Mouse (Mus musculus): ENCODE data around the gene Hsp90ab1. TPM values are rescaled to one million over a fixed set of nuclear protein-coding genes. Genes with fewer than 3 reads are reported as not detected.

The Hsp90ab1 gene
- polyA plus RNA-seq, 1 experiment from 2014 or later: 1,903 TPM

DNA sequence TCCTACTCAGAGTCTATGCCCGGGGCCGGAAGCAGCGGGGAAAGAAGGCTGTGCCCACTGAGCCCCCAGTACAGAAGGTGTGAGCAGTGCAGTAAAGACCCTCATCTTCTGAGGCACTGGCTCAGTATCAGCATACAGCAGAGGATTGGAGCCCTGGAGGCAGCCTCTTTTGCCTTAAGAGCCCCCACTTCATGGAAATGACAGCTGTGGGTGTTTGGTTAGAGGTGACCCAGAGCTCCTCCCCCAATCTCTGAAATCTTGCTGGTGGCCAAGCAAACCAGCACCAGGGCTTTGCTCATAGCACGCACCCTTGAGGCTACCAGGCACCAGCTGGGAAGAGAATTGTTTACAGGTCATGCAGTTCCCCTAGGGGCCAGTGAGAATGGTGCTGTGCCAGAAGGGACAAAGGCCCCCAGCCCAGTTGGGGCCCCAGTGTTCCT, 5.9 kb downstream of the Hsp90ab1 start:
- Histone ChIP-seq H3K4me2 (ENCODE audit: low read depth, severe bottlenecking) (no peak overlapping the region), H3K36me3 (ENCODE audit: control insufficient read depth, insufficient read depth, low read length) (peaks cover 46% of the 10 kb centered on the region), H3K9ac (ENCODE audit: low read length) (no peak overlapping the region), H3K4me3 (ENCODE audit: low read depth, low read length) (no peak overlapping the region), H3K27ac (replicated peaks; ENCODE audit: low read depth, low read length) (no peak overlapping the region; the same call in 1 of the 2 replicates), H3K27me3 (ENCODE audit: control insufficient read depth, insufficient read depth, low read length) (no peaks in the 10 kb centered on the region), H3K4me1 (ENCODE audit: control insufficient read depth, insufficient read depth, low read length) (peaks cover 19% of the 10 kb centered on the region), H3K9me3 (ENCODE audit: control insufficient read depth, low read length) (no peaks in the 10 kb centered on the region)
- DNase-seq (ENCODE audit: low spot score): no peak
- no peak for ATAC-seq (ENCODE audit: insufficient number of reproducible peaks, low FRiP score, low TSS enrichment, low read depth)
- WGBS: 18% methylated on average over 4 of the region's 4 CpGs

DNA sequence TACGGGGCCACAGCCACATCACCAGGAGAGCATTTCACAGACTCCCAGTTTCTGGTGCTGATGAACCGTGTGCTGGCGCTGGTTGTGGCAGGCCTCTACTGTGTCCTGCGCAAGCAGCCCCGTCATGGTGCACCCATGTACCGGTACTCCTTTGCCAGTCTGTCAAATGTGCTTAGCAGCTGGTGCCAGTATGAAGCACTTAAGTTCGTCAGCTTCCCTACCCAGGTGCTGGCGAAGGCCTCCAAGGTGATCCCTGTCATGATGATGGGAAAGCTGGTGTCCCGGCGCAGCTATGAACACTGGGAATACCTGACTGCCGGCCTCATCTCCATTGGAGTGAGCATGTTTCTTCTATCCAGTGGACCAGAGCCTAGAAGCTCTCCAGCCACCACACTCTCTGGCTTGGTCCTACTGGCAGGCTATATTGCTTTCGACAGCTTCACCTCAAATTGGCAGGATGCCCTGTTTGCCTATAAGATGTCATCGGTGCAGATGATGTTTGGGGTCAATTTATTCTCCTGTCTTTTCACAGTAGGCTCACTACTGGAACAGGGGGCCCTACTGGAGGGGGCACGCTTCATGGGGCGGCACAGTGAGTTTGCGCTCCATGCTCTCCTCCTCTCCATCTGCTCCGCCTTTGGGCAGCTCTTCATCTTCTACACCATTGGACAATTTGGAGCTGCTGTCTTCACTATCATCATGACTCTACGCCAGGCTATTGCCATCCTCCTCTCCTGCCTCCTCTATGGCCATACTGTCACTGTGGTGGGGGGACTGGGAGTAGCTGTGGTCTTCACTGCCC, 6.5 kb downstream of the Hsp90ab1 start:
- ATAC-seq (ENCODE audit: insufficient number of reproducible peaks, low FRiP score, low TSS enrichment, low read depth): no peak
- H3K4me3 ChIP-seq (ENCODE audit: low read depth, low read length): 0 out of 2 replicates have a peak overlapping the region, but pooled peaks have one; percentile 5
- H3K36me3 ChIP-seq (ENCODE audit: control insufficient read depth, insufficient read depth, low read length): peaks cover 44% of the 10 kb centered on the region
- no peak overlapping the region for H3K9ac ChIP-seq (ENCODE audit: low read length)
- peaks cover 17% of the 10 kb centered on the region for H3K4me1 ChIP-seq (ENCODE audit: control insufficient read depth, insufficient read depth, low read length)
- no peak overlapping the region; the same call in 1 of the 2 replicates for H3K27ac ChIP-seq (replicated peaks; ENCODE audit: low read depth, low read length)
- WGBS: 77% methylated on average over 18 of the region's 18 CpGs
- no peaks in the 10 kb centered on the region for H3K9me3 ChIP-seq (ENCODE audit: control insufficient read depth, low read length)
- H3K4me2 ChIP-seq (ENCODE audit: low read depth, severe bottlenecking): no peak overlapping the region
- H3K27me3 ChIP-seq (ENCODE audit: control insufficient read depth, insufficient read depth, low read length): no peaks in the 10 kb centered on the region
- DNase-seq (ENCODE audit: low spot score): no peak

DNA sequence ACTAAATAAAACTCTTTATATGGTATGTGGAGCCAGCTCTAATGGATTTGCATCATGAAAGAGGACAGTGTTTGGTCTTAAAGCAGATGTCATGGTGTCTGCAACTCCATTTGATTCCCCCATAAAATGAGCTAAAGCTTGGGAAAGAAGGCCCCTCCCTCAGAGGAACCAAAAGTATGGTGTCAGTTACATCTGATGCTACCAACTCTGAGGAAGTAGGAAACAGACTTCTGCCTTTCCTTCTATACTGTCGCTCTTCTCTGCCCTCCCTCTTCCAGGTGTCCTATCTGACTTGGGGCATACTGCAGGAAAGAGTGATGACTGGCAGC, 7.1 kb downstream of the Hsp90ab1 start:
- Histone ChIP-seq H3K4me1 (ENCODE audit: control insufficient read depth, insufficient read depth, low read length) (peaks cover 16% of the 10 kb centered on the region), H3K9me3 (ENCODE audit: control insufficient read depth, low read length) (no peaks in the 10 kb centered on the region), H3K9ac (ENCODE audit: low read length) (no peak overlapping the region), H3K4me2 (ENCODE audit: low read depth, severe bottlenecking) (no peak overlapping the region), H3K36me3 (ENCODE audit: control insufficient read depth, insufficient read depth, low read length) (peaks cover 38% of the 10 kb centered on the region), H3K4me3 (ENCODE audit: low read depth, low read length) (no peak overlapping the region), H3K27ac (replicated peaks; ENCODE audit: low read depth, low read length) (no peak overlapping the region), H3K27me3 (ENCODE audit: control insufficient read depth, insufficient read depth, low read length) (no peaks in the 10 kb centered on the region)
- 79% methylated on average over 1 of the region's 1 CpGs for WGBS
- ATAC-seq (ENCODE audit: insufficient number of reproducible peaks, low FRiP score, low TSS enrichment, low read depth) (no peak), DNase-seq (ENCODE audit: low spot score) (no peak)

DNA sequence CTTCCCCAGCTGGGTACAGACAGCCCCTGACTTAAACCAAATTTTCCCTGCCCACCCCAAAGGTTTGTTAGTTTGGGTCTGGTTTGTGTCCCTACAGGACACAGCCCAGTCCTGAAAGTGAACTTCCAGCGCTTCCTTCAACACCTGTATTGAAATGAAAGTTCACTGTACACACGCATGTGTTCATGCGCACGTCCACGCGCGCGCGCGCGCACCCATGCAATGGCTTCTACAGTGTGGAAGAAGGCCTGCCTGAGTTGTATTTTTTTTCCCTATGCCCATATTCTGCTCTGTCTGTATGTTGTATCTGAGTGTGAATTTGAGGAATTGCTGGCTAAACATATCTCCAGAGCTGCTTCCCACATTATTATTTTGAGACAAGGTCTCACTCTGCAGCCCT, 8.0 kb downstream of the Hsp90ab1 start:
- ATAC-seq (ENCODE audit: insufficient number of reproducible peaks, low FRiP score, low TSS enrichment, low read depth): no peak
- DNase-seq (ENCODE audit: low spot score): no peak
- Histone ChIP-seq H3K9me3 (ENCODE audit: control insufficient read depth, low read length) (no peaks in the 10 kb centered on the region), H3K4me3 (ENCODE audit: low read depth, low read length) (peak overlapping the region; percentile 85), H3K36me3 (ENCODE audit: control insufficient read depth, insufficient read depth, low read length) (peaks cover 29% of the 10 kb centered on the region), H3K4me2 (ENCODE audit: low read depth, severe bottlenecking) (peak overlapping the region; percentile 93), H3K27ac (replicated peaks; ENCODE audit: low read depth, low read length) (peak overlapping the region; percentile 68; the same call in 1 of the 2 replicates), H3K9ac (ENCODE audit: low read length) (peak overlapping the region; percentile 82), H3K4me1 (ENCODE audit: control insufficient read depth, insufficient read depth, low read length) (peaks cover 12% of the 10 kb centered on the region), H3K27me3 (ENCODE audit: control insufficient read depth, insufficient read depth, low read length) (no peaks in the 10 kb centered on the region)
- 95% methylated on average over 11 of the region's 11 CpGs for WGBS

DNA sequence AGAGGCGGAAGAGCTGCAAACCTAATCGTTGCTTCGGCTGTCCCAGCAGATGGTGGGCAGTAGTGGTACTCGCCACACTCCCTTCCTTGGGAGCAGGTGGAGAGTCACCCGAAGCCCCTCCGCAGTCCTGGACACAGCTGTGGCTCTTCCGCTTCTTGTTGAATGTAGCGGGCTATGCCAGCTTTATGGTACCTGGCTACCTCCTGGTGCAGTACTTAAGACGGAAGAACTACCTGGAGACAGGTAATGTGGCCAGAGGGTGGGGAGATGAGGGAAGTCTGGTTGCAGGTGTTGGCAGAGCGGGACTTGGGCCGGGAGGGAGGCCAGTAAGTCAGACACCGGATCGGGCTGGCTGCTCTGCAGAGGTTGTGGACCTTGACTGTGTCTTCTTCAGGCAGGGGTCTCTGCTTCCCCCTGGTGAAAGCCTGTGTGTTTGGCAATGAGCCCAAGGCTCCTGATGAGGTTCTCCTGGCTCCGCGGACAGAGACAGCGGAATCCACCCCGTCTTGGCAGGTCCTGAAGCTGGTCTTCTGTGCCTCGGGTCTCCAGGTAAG, 8.5 kb downstream of the Hsp90ab1 start:
- no peak for ATAC-seq (ENCODE audit: insufficient number of reproducible peaks, low FRiP score, low TSS enrichment, low read depth)
- 13% methylated on average over 18 of the region's 18 CpGs for WGBS
- DNase-seq (ENCODE audit: low spot score): no peak

DNA sequence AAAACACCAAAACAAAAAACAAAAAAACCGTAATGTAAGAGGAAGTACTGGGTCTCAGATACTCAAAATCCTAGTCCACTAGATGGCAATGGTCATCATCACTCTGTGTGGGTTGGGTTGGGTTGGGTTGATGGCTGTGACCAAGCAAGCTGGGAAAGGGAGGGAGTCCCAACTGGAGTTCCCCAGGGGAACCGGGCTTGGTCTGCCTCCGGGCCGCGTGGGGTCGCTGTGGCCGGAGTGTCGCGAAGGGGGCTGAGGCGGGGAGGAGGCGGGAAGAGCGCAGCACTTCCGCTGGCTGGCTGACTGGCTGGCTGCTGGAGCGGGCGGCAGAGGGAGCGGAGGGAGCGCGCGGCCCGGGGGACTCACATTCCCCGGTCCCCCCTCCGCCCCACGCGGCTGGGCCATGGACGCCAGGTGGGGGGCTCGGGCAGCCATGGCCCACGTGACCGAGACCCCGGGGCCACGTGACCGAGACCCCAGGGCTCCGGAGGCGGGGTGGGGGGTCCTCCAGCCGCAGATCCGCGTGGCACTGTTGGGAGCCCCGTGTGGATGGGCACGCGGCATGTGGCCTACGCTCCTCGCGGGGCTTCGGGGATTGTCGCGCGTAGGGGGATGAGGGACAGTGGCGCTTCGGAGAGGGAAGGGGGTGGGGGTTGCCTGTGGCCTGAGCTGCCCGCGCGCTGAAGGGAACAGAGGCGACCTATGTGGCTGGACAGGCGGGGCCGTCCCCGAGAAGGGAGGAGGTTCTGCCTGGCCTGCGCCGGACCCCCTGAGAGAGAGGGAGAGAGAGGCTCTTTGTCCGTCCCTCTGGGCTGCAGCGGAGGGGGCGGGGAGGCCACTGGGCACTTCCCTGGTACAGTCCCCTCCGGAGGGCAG, 9.2 kb downstream of the Hsp90ab1 start, which contains the start of gene Slc35b2:
Slc35b2 (plus strand) TSS at position 220 of the 876 bp plus-strand sequence.
- WGBS: under 1% methylated on average over 58 of the region's 61 CpGs
- Histone ChIP-seq H3K27me3 (ENCODE audit: control insufficient read depth, insufficient read depth, low read length) (no peaks in the 10 kb centered on the region), H3K36me3 (ENCODE audit: control insufficient read depth, insufficient read depth, low read length) (peaks cover 17% of the 10 kb centered on the region), H3K9me3 (ENCODE audit: control insufficient read depth, low read length) (no peaks in the 10 kb centered on the region), H3K4me3 (ENCODE audit: low read depth, low read length) (peak within 1 kb of the TSS; percentile 85), H3K27ac (replicated peaks; ENCODE audit: low read depth, low read length) (peak within 1 kb of the TSS; percentile 68; the same call in 1 of the 2 replicates), H3K9ac (ENCODE audit: low read length) (peak within 1 kb of the TSS; percentile 82), H3K4me1 (ENCODE audit: control insufficient read depth, insufficient read depth, low read length) (peaks cover 16% of the 10 kb centered on the region), H3K4me2 (ENCODE audit: low read depth, severe bottlenecking) (peak within 1 kb of the TSS; percentile 93)
- DNase-seq (ENCODE audit: low spot score) (peak; percentile 95), ATAC-seq (ENCODE audit: insufficient number of reproducible peaks, low FRiP score, low TSS enrichment, low read depth) (peak; percentile 78)

More for the DNA sequence above, 8.5 kb downstream of the Hsp90ab1 start:
- Histone ChIP-seq H3K27ac (replicated peaks; ENCODE audit: low read depth, low read length) (peak overlapping the region; percentile 68; the same call in 1 of the 2 replicates), H3K9ac (ENCODE audit: low read length) (peak overlapping the region; percentile 82), H3K36me3 (ENCODE audit: control insufficient read depth, insufficient read depth, low read length) (peaks cover 24% of the 10 kb centered on the region), H3K9me3 (ENCODE audit: control insufficient read depth, low read length) (no peaks in the 10 kb centered on the region), H3K4me2 (ENCODE audit: low read depth, severe bottlenecking) (peak overlapping the region; percentile 93), H3K4me3 (ENCODE audit: low read depth, low read length) (peak overlapping the region; percentile 85), H3K27me3 (ENCODE audit: control insufficient read depth, insufficient read depth, low read length) (no peaks in the 10 kb centered on the region), H3K4me1 (ENCODE audit: control insufficient read depth, insufficient read depth, low read length) (peaks cover 12% of the 10 kb centered on the region)

DNA sequence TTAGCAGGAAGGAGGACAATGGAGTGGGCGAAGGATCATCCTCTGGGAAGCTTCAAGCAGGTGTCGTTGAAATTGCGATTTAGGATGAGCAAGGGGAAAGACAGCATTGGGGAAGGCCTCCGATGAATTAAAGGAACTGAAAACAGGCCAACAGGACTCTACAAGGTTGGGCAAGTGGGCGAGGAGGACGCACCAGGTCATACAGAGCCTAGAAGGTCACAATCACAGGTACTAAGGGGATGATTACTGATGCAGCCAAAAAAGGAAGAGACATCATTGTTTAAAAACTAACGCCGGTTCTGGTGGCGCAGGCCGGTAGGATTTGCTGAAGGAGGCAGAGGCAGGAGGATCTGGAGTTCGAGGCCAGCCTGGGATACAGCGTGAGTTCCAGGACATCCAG, 9.9 kb downstream of the Hsp90ab1 start:
- ATAC-seq (ENCODE audit: insufficient number of reproducible peaks, low FRiP score, low TSS enrichment, low read depth): no peak
- no peak overlapping the region for H3K9ac ChIP-seq (ENCODE audit: low read length)
- DNase-seq (ENCODE audit: low spot score): no peak
- peaks cover 16% of the 10 kb centered on the region for H3K4me1 ChIP-seq (ENCODE audit: control insufficient read depth, insufficient read depth, low read length)
- H3K27ac ChIP-seq (replicated peaks; ENCODE audit: low read depth, low read length): no peak overlapping the region
- no peaks in the 10 kb centered on the region for H3K9me3 ChIP-seq (ENCODE audit: control insufficient read depth, low read length)
- no peak overlapping the region for H3K4me2 ChIP-seq (ENCODE audit: low read depth, severe bottlenecking)
- H3K27me3 ChIP-seq (ENCODE audit: control insufficient read depth, insufficient read depth, low read length): no peaks in the 10 kb centered on the region
- peak overlapping the region; percentile 85; the same call in 1 of the 2 replicates for H3K4me3 ChIP-seq (ENCODE audit: low read depth, low read length)
- WGBS: 81% methylated on average over 12 of the region's 12 CpGs
- H3K36me3 ChIP-seq (ENCODE audit: control insufficient read depth, insufficient read depth, low read length): peaks cover 12% of the 10 kb centered on the region
